Mouse (Mus musculus) Patski (cell line): ENCODE data around the gene Micu2. TPM values are rescaled to one million over a fixed set of nuclear protein-coding genes. Genes with fewer than 3 reads are reported as not detected.

Experiments used
- ATAC-seq: fragments of 100-300 bp; one replicate; pipeline ENCODE4 v1.8.0; 2021
- CTCF ChIA-PET: fragments of 350-600 bp; sonication (Branson Sonifier 250); formaldehyde crosslinking; loops from one replicate; lab custom pipeline; 2022; ENCODE audit warnings: inconsistent platforms; lab: Charles Lee
- POLR2A ChIA-PET: fragments of 350-600 bp; sonication (Branson Sonifier 250); formaldehyde crosslinking; loops from one replicate; lab custom pipeline; 2022; ENCODE audit warnings: antibody characterized with exemption, inconsistent platforms; lab: Charles Lee
- DNase-seq: peaks from one replicate; pipeline ENCODE4 v3.0.0-alpha.2; 2011; ENCODE audit warnings: low read depth, low spot score
- H3K27me3 ChIP-seq: fragments of 371-371 bp; one replicate; pipeline ENCODE4 v1.5.1; 2021
- CTCF ChIP-seq: fragments of 100-300 bp; IDR thresholded peaks from one replicate; pipeline ENCODE4 v1.5.1; 2021
- in situ Hi-C: fragments of 300-500 bp; cut with MboI; formaldehyde crosslinking; loops from 3 replicates; pipeline ENCODE4 v1.11.1; 2018; ENCODE audit warnings: low pct_unique_long_range_greater_than_20kb, mixed read lengths
- polyA plus RNA-seq: library from polyadenylated mRNA; unstranded; gene quantifications from one replicate; pipeline ENCODE4 v1.2.3, GENCODE M21; 2021

Micu2 gene
- polyA plus RNA-seq, 1 experiment from 2014 or later = 88.2 TPM

DNA sequence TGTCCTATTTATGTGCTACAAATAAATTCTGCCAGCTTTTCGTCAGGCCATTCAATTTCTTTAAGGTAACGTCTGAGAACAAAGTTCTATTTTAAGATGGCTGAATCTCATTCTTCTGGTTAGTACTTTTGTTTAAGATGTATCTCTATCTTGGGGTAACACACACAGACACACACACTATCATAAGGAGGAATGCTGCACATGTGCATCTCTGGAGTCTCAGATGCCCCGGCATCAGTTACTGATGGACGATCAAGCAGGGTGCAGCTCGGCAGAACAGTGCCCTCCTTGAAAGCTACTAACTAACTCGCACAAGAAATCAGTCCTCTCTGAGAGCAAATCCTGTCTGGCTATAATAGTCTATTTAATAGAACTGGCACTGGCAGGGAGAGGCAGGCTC is 30.2 kb downstream of the Micu2 start:
- ChIA-PET CTCF (interaction anchor here (1.0 kb wide), 1 partner anchor 17 kb away, joined by 3 read pairs; no protein-coding TSS in a partner anchor), POLR2A (no interaction called here)
- TF ChIP-seq CTCF = no peak
- in situ Hi-C loops = no loop called here
- DNase-seq = no peak
- ATAC-seq = no peak
- H3K27me3 ChIP-seq = no peaks in the 10 kb centered on the region

GRCm38 (mm10) chr14:57967080-57967797 is 31.8 kb downstream of the Micu2 start:
- H3K27me3 ChIP-seq = no peaks in the 10 kb centered on the region
- no peak for ATAC-seq
- TF ChIP-seq CTCF = no peak
- ChIA-PET POLR2A (no interaction called here), CTCF (no interaction called here)
- in situ Hi-C loops = no loop called here
- no peak for DNase-seq

DNA sequence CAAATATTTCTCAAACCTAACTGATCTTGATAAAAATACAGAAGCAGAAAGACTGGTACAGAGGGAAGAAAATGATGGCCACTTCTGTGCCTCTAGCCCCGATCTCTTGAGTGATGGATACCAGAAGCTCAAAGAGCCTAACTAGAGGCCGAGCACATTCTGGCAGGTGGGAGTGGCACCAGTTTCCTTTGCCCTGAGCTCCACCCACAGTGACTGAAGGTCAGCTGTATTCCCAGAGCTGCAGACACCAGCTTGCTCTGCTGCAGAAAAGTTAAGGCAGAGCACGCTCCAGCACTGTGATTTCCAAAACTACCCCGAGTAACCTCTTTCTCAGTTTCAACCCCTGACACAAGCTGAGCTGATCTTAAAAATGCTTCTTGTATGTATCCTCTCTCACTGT is 37.2 kb downstream of the Micu2 start:
- POLR2A ChIA-PET = no interaction called here
- in situ Hi-C loops = no loop called here
- no peaks in the 10 kb centered on the region for H3K27me3 ChIP-seq
- no peak for TF ChIP-seq CTCF
- CTCF ChIA-PET = interaction anchor here (1.4 kb wide), 1 partner anchor 20 kb away, joined by 3 read pairs; no protein-coding TSS in a partner anchor
- DNase-seq (no peak), ATAC-seq (no peak)

DNA sequence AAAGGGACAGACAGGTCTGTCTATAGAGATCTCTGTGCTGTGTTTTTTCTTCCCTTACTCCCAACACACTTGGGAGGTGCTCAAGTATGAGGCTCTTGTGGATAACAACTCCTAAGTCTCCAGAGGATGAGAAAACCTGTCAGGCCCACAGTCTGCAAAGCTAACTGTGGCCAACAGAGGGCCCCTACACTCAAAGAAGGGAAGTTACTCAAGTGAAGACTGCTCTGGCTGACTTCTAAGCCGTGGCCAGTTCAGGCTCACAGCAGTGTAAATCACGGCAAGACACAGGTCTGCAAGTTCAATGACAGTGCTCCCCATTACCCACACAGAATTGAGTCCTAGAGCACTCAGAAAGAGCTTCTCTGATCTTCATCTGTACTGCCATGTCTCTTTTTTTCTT is 48.0 kb downstream of the Micu2 start:
- no peaks in the 10 kb centered on the region for H3K27me3 ChIP-seq
- peak; percentile 70 for TF ChIP-seq CTCF
- in situ Hi-C loops = no loop called here
- POLR2A ChIA-PET = no interaction called here
- CTCF ChIA-PET = interaction anchor here (1.0 to 1.9 kb wide), 3 partner anchors 8 to 49 kb away, joined by 3 to 5 read pairs (median 4); no protein-coding TSS in a partner anchor
- ATAC-seq (peak; percentile 44), DNase-seq (no peak)

DNA sequence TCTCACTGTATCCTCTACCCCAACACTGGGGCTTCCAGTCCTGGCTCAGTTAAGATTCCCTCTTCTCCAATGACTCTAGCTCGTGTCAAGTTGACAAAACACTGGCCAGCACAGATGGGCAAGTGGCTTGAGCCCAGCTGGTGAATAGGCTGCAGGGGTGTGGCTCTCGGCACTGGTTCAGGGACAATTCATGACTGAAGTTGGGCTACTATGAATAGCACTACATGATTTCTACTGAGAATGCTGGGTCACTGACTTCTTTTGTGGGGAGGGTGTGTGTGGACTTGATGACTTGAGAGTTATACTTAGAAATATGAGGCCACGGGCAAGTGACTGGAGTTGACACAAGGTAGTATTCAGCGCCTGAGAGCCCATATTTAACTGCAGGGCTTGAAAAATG is 53.2 kb downstream of the Micu2 start:
- POLR2A ChIA-PET = no interaction called here
- in situ Hi-C loops = no loop called here
- no peaks in the 10 kb centered on the region for H3K27me3 ChIP-seq
- no peak for DNase-seq
- ATAC-seq = no peak
- TF ChIP-seq CTCF = no peak
- CTCF ChIA-PET = no interaction called here

- ChIA-PET POLR2A (no interaction called here), CTCF (interaction anchor here (1.1 to 1.5 kb wide), 2 partner anchors 13 to 1177 kb away, joined by 3 to 4 read pairs; no protein-coding TSS in a partner anchor)
- in situ Hi-C loops = no loop called here
Observed at GRCm38 (mm10) chr14:57937297-57937696, 61.8 kb downstream of the Micu2 start.

GRCm38 (mm10) chr14:57934666-57935065 is 64.4 kb downstream of the Micu2 start:
- ChIA-PET POLR2A (no interaction called here), CTCF (no interaction called here)
- in situ Hi-C loops = no loop called here
- DNase-seq = no peak
- no peak for TF ChIP-seq CTCF
- no peaks in the 10 kb centered on the region for H3K27me3 ChIP-seq
- ATAC-seq = no peak

More at GRCm38 (mm10) chr14:57937297-57937696, 61.8 kb downstream of the Micu2 start:
- no peak for ATAC-seq
- no peak for TF ChIP-seq CTCF
- no peak for DNase-seq
- no peaks in the 10 kb centered on the region for H3K27me3 ChIP-seq

DNA sequence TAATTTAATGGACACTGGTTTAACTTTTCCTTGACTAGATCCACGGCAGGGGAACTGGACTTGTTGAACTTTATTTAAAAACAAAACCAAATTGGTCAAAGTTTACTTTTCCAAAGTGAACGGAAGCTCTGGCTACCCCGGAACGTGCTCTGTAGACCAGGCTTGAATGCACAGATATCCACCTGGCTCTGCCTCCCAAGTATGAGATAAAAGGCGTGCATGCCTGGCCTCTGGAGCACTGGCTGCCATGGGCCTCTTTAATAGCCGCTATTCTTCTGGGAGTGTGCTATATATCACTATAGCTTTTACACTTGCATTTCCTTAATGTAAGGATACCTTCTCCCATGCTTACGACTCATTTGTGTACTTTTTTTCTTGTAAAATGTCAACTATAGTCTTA is 65.5 kb downstream of the Micu2 start:
- in situ Hi-C loops = no loop called here
- no peak for TF ChIP-seq CTCF

DNA sequence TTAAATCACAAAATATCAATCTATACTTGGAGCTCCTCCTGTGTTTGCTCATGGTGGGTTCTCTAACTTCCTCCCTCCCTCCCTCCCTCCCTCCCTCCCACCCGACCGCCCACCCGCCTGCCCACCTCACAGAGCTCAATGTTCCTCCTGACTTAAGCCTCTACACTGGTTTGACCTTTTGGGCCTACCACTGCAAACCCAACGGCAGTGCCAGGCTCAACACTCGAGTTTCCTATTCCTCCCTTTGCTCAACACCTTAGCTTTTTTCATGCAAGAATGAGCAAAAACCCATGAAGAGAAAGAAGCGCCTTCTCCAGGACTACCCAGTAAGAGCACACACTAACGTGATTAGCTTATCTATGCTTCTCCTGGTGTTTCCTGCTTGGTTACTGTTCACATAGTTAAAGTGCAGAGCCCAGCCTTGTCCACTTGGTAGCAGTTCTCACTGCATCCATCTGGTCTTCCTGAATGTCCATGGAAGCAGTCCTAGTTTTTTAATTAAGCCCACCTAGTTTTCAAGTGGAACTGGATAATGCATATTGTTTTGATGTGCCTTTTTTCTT is 66.1 kb downstream of the Micu2 start:
- in situ Hi-C loops = no loop called here
- ATAC-seq = no peak
- no peaks in the 10 kb centered on the region for H3K27me3 ChIP-seq
- POLR2A ChIA-PET = no interaction called here
- CTCF ChIA-PET = no interaction called here
- DNase-seq = no peak
- no peak for TF ChIP-seq CTCF

More for the DNA sequence above, 65.5 kb downstream of the Micu2 start:
- no peak for DNase-seq
- H3K27me3 ChIP-seq = no peaks in the 10 kb centered on the region
- CTCF ChIA-PET = no interaction called here
- POLR2A ChIA-PET = no interaction called here
- ATAC-seq = no peak

GRCm38 (mm10) chr14:57921428-57922131 is 77.5 kb downstream of the Micu2 start:
- ChIA-PET POLR2A (no interaction called here), CTCF (no interaction called here)
- no peak for DNase-seq
- in situ Hi-C loops = no loop called here
- no peaks in the 10 kb centered on the region for H3K27me3 ChIP-seq
- no peak for TF ChIP-seq CTCF
- no peak for ATAC-seq
